Mouse (Mus musculus): ENCODE data around the gene Gm5072.
"Not testable (repeated sequence)": the region's sequence is repeated elsewhere in the genome, so short reads cannot be mapped to it uniquely, and the experiment has no call there.

Gm5072 gene

DNA sequence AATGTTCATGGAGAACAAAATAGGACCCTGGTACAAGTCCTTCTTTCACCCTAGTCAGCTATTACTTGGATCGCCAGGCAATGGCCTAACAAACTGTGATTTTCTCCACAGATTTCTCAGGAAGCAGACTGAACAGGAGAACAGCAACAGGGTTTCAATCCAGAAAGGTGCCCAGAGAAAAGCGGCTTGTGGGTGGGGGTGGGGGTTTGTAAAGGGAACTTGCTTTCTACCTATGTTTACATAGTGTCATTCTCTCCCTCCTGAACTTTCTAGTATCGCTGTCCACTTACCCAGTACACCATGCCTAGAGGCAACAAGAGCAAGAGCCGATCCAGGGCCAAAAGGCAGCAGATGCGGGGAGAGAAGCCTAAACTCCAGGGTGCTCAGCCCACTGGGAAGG lies at the start of gene Gm5072:
Gene Gm5072 (plus strand): TSS at position 301 of the 400 bp plus-strand sequence.
- DNase-seq (ENCODE audit: low read depth, low spot score), result not testable (repeated sequence)
